Mouse (Mus musculus): ENCODE measurements around the gene Phlpp1.

The Phlpp1 gene

DNA sequence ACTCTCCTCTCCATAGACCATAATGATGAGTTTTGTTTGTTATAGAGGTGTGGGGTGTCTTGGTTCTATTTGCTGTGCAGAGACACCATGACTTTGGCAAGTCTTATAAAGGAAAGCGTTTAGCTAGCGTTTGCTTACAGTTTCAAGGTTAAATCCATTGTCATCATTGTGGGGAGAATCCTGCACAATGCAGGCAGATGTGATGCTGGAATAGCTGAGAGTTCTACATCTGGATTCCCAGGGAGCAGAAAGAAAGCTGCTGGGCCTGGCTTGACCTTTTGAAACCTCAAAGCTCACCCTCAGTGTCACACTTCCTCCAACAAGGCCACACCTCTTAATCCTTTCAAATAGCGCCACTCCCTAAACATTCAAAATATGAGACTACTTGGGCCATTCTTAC lies 7.4 kb upstream of the Phlpp1 start:
- no peak for DNase-seq (ENCODE audit: low read depth)

DNA sequence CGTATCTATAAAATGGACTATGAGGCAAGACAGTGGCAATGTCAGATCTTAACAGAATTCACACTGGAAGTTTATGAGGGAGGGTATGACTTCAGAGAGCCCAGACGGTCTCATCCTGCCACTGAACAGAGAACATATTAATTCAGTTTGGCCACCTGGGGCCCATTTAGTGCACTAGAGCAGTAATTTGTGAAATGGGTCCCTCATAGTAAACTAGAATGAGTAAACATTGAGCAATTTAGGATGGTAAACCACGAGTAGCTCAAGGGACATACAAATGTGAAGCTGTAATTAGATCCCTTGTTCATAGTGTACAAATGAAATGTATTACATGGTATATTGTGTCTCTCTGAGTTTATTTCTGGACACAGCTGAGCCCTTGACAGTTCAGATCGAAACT lies 3.6 kb upstream of the Phlpp1 start:
- DNase-seq (ENCODE audit: low read depth), result no peak

DNA sequence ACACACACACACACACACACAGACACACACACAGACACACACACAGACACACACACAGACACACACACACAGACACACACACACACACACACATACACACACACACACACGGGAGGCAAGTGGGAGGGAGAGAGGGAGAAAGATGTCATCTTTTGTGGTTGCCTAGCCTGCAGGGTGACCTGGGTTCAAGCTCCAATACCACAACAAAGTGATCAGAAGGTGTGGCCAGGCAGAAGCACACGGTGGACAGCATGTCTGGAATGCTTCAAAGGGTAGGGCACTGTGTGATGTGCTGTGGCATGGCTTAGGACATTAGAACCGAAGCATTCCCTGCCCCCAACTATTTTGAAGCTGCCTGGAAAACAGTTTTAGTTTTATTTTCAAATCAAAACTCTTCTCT lies 2.8 kb upstream of the Phlpp1 start:
- no peak for DNase-seq (ENCODE audit: low read depth)

DNA sequence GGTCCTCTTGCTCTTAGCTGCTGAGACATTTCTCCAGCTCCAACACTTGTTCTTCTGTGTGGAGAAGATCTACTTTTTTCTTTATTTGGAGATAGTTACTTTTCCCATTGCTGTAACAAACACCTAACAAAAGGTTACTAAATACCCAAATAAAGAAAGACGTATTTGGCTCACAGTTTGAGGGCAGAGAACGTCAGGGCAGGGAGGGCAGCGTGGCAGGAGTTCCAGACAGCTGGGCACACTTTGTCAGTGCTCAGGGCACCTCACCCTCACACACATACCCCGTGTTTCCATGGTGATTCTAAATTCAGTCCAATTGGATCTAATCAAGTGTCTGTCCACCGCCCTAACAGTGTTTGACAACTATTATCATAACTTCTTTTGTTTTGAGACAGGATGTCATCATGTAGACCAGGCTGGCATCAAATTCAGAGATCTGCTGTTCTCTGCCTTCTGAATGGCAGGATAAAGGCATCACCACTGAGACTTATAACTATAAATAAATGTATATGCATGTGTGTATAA lies 1.7 kb upstream of the Phlpp1 start:
- no peak for DNase-seq (ENCODE audit: low read depth)

DNA sequence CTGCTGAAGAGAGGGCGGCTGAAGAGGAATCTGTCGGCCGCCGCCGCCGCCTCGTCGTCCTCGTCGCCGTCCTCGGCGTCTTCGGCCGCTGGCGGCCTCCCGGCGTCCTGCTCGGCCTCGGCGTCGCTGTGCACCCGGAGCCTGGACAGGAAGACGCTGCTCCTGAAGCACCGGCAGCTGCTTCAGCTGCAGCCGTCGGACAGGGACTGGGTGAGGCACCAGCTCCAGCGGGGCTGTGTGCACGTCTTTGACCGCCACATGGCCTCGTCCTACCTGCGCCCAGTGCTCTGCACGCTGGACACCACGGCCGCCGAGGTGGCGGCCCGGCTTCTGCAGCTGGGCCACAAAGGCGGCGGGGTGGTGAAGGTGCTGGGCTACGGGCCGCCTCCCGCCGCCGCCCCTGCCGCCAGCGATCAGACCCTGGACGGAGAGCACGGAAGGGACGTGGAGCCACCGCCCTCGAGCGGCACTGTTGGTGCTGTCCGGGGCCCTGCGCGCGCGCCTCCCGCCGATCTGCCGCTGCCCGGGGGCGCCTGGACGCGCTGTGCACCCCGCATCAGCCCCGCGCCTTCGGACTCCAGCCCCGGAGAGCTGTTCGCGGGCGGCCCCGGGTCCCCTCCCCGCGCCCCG lies 864 bp downstream of the Phlpp1 start:
- DNase-seq (ENCODE audit: low read depth), result no peak

DNA sequence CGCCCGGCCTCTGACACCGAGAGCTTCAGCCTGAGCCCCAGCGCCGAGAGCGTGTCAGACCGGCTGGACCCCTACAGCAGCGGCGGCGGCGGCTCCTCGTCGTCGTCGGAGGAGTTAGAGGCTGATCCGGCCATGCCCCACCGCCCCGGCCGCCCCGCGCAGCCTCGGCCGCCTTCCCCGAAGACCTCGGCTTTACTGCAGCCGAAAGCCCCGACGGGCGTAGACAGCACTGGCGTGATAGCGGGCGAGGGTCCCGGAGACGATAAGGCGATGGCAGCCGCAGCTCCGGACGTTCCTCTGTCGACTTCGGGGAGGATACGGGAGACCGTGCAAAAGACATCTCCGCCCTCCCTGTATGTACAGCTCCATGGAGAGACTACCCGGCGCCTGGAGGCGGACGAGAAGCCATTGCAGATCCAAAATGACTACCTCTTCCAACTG lies 1.4 kb downstream of the Phlpp1 start:
- no peak for DNase-seq (ENCODE audit: low read depth)

DNA sequence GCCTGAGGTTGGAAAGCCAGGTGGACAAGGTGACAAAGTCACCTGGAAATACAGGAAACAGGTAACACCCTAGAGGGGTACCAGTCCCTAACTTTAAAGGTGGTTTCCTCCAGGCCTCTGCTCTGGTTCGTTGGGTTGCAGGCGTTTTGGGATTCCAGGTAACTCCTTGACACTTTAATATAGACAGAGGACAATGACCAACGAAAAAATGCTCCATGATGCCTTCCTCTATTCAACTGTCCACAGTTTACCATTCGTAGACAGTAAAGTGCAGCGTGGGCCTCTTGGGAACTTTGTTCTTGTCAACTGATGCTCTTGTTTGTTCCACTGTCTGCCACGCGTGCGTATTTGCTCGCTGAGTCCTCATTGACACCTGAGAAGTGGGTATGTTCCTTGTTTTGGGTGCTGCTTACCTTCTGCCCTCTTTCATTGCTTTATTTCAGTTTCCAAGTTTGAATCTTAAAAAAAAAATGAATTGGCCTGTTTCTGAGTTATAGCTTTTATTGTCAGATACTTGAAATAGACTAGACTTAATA lies 2.1 kb downstream of the Phlpp1 start:
- DNase-seq (ENCODE audit: low read depth), result no peak

DNA sequence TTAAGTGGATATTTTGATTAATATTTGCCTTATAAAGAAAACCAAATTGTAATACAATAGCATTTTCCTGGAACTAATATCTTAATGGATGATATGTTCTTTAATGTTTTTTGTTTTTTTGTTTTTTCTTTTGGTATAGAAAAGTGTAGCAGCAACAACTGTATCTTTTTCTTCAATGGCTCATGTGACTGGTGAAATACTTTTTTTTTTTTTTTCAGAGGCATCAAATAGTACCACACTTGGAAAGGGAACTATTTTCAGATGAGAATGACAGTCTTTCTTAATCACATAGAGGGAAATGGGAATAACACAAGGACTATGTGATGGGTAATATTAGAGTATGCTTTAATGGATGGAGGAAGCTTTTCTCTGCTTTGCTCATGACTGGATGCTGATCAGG lies 3.0 kb downstream of the Phlpp1 start:
- DNase-seq (ENCODE audit: low read depth), result no peak

DNA sequence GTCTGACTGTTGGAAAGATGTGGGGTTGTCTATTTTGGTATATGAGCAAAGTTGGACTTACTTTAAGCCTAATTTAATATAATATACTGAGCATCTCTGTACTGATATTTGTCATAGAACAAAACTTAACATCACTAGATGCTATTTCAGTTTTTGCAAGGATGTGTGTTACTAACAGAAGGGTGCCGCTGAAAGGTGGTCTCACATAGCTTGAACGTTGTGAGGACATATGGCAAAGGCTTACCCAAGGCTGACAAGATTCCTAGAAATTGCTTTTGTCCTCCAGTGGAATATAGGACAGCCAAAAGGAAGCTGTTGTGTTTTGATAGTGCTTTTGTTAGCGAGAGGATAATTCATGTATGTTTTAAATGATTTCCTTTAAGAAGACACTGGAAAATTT lies 3.8 kb downstream of the Phlpp1 start:
- DNase-seq (ENCODE audit: low read depth), result no peak

DNA sequence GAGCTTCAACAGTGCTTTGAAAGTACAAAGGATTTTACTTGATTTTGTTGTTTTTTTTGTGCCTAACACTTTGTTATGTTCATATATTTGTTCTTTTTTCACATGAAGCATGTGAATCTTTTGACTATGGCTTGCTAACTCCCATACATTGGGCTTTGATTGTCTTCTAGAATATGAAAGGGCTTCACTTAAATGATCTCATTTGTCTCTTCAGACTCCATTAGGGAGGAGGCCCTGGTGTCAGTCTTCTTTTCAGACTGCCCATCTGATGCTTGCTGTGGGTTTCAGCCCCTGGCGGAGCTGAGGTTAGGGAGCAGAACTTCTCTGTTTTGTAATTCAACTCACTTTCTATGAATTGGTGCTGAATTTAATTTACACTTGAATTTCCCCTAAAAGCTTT lies 5.2 kb downstream of the Phlpp1 start:
- DNase-seq (ENCODE audit: low read depth), result no peak

DNA sequence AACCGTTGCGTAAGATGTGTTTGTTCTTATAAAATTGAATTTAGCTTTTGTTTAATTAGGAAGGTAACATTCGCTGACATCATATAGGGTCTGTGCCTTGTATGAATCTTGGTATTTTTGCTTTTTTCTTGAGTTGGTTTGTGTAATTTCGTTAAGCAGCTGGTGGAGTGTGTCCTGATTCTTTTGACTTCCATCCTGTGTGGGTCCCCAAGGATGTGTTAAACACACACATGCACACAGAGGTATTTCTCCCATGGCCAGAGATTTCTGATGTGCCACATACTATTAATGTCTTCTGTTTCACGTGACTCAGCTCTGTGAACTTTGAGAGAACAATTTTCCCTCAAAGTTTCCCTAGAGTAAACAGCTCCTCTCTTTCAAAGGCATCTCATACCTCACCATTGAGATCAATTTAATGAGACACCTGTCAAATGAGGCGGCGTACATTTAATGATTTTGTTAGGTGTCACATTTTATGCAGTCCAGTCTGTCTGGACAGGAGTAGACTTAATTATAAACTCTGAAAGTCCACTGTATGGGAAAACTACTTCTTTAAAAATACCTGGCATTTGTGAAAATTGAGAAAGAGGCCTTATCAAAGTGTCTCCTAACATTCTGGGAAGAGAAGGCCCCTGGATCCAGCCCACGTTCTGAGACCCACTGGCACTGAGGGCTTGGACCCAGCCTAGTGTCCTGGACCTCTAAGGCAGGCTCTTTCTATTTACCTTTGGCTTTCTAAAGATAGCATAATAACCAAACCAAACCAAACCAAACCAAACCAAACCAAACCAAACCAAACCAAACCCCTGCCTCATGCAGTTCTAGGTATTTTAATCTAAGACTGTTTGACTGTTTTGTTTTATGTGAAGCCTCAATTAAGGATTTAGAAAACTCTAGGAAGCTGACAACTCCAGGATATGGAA lies 6.6 kb downstream of the Phlpp1 start:
- no peak for DNase-seq (ENCODE audit: low read depth)

DNA sequence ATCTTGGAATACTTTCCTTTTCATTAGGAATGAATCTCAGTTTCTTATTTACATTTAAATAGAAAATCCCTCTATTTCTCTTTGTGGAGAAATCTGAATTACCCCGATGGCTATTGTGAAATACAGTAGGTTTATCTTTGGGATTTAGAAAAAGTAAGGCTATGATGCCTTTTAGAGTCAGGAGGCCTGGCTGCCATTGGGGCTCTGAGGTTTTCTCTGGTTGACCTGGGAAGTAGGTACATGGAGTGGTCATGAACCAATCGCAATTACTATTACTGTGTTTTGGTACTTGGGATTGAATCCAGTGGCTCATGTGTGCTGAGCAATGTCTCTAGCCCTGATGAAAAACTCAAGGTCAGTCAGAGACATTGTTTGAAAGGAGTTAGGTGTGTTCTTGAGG lies 12.1 kb downstream of the Phlpp1 start:
- no peak for DNase-seq (ENCODE audit: low read depth)

DNA sequence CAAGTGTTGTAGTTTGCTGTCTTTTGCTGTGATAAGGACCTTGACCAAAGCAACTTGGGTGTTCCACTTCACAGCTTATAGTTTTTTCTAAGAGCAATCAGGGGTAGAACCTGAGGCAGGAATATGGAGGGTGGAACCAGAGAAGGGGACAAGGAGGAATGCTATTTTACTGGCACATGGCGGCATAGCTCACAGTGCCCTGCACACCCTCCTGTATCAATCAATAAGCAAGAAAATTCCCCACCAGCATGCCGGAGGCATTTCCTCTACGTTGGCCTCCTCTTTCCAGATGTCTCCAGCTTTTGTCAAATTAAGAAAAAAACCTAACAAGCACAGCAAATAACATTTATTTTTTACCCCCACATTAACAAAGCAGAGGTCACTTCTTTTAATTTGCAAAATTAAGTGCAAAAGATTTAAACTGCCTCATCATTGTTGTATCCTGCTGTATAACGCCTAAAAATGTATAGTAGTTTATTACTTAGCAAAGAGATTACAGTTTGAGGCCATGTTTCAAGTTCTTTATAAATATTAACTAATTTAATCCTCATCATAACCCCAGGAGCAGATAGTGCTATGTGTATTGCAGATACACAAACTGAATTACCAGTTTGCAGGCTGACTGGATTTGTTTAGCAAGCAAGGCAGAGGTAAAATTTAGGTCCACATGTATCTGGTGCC lies 13.4 kb downstream of the Phlpp1 start:
- DNase-seq (ENCODE audit: low read depth), result no peak

DNA sequence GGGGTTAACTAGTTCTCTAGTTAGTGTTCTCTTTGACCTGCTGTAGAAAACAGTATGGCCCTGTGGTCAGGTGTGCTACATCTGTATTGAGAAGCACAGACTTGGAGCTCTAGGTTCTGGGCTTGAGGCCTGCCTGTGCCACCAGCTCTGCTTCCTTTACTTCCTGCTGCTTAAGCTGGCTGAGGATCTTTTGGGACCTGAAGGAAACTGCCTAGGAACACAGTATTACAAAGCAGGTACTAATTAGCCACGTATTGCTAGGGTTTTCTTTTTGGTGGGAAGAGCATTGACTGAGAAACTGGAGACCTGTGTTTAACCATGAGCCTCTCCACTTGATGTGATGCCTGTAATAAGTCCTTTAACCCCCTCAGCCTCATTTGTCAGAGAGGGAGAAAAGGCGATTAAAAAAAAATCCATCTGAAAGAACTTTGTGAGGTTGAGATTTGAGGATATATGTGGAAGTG lies 13.9 kb downstream of the Phlpp1 start:
- no peak for DNase-seq (ENCODE audit: low read depth)

DNA sequence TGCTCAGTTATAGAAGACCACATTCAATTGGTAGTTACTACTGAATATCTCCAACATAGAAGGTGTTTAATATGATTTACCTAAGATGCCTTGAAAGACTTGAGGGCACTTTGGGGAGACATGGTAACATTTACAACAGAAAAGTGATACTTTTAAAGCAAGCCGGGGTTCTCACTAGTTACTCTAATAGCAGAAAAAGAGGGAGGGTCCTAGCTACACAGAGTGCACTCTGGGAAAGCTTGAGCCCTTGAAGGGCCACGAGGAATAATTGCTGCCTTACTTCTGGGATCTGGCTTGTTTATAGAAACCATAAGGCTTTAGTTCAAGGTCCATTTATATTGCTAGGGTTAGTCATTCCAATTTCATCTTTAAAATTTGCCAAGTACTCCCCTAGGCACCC lies 14.5 kb downstream of the Phlpp1 start:
- DNase-seq (ENCODE audit: low read depth), result no peak

DNA sequence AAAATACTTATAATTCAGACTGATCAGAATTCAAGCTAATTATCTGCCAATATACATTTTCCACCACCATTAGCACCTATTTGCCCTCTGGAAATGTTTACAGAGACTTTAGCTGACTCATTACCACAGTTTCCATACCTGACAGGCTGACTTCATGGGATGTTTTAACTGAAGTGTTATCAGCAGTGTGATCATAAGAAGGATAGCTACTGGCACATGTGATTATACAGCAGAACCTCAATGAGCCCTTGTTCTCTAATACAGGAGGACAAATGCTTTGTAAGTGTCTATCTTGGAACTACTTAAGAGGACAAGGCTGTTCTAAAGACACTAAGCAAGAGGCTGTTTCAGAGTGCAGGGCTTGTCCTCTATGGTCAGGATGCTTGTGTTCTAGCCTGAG lies 15.9 kb downstream of the Phlpp1 start:
- no peak for DNase-seq (ENCODE audit: low read depth)

DNA sequence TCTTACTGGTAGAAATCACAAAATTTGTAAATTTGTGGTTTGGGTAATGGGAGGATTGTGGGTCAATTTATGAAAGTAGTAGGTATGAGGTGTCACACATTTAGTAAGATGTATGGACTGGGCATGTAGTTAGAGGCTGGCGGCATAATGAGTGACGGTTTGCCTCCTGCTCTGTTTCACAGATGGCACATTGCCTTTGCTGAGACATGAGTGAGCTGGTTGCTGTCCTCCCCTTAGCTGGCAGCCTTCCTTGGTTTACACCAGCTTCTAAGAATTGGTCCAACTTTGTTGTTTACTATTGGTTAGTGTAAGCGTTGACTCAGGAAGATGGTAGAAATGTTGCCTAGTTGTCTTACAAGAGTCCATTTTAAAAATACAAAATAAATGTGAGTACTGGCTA lies 17.2 kb downstream of the Phlpp1 start:
- no peak for DNase-seq (ENCODE audit: low read depth)

DNA sequence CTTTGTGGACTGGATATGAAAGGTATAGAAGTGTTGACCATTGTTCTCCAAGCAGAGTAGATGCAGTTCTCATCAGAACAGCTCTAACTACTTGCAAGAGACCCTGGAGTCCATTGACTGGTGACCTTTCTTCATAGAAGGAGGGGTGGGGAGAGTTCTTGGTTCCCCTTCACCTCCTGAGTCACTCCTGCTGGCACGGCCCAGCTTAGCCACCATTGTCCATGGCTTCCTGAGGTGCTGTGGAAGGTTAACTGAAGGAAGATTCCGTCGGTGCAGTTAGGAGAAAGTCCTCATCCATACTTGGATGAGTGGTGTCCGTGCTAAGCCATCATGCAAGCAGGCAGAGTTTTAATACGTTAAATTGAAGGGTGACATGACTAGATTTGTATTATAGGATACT lies 17.8 kb downstream of the Phlpp1 start:
- DNase-seq (ENCODE audit: low read depth), result no peak

DNA sequence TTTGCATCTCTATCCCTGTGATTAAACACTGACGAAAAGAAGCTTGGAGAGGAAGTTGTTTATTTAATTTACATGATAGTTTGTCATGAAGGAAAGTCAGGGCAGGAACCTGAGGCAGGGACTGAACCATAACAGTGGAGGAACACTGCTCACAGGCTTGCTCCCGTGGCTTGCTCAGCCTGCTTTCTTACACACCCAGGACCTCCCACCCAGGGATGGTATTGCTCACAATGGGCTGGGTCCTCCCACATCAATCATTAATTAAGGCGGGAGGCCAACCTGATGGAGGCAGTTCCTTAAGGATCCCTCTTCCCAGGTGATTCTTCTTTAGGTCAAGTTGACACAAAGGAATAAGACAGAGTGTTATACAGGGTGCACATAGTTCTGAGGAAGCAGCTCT lies 19.1 kb downstream of the Phlpp1 start:
- DNase-seq (ENCODE audit: low read depth), result no peak

DNA sequence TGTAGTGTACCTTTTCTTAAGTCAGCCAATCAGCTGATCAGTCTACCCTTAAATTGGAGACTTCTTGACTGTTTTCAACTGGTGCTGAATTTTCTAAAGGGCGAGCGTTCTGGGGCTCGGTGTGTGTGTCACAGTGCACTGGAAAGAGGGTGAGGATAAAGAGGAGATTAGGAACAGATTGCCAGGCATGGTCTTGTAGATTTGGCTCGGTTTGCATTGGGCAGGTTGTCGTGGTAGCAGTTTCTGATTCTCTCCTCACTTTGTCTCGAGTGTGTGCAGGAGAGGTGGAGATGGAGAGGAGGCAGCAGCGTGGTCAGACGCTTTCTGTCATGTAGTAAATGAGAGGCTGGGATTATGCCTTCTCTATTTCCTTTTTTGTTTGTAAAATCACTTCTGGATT lies 20.3 kb downstream of the Phlpp1 start:
- DNase-seq (ENCODE audit: low read depth), result no peak

DNA sequence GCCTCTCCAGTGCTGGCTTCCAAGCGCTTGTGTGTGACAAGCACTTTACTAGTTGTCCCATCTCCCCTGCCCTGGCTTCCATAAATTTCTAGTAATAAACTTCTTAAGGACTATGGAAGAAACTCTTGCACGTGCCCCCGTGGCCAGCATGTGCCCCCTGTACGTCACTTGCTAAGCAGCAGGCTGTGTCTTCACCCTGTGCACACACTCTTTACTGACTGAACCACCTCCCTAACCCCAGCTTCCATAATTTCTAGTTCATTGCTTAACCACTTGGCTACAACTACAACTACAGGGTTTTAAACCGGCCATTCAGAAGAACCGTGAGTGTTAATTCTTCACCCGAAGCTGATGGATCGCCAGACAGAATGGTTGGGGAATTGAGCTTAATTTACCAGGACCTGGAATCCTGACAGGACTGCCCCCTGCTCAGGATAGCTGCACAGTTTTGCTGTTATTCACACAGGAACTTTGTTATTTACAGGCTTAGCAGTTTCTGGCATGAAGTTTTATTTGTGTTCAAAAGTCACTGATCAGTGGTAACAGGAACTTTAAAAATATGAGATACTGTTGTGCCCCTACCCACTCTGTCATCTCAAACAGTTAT lies 21.4 kb downstream of the Phlpp1 start:
- no peak for DNase-seq (ENCODE audit: low read depth)

DNA sequence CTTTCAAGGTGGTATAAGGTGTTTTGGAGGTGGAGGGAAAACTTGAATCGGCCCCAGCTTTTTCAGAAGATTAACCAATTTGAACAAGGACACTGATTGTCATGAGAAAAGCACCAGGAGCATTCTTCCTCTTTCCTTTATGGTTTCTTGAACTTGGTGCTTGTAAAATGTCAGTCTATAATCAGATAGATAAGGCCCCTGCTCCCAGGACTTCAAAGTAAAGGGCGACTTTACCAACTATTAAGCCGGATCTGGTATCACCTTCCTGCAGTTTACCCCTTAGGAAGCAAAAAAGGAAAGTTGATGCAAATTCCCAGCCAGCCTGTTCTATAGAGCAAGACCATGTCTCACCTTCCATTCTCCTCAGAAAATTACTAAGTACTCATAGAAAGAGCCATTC lies 21.9 kb downstream of the Phlpp1 start:
- DNase-seq (ENCODE audit: low read depth), result no peak
